Mouse (Mus musculus) hindbrain, postnatal 0 days (tissue): Measurements from ENCODE around the gene Mzt1. TPM values are rescaled to one million over a fixed set of nuclear protein-coding genes. Genes with fewer than 3 reads are reported as not detected.

Experiments
- ATAC-seq: fragments of 200-750 bp; cut with Nextera tagmentation; 2 replicates; pipeline ENCODE4 v1.8.0; 2017; ENCODE audit warnings: mild to moderate bottlenecking, moderate TSS enrichment, moderate library complexity
- DNase-seq: peaks from one replicate; pipeline ENCODE4 v3.0.0-alpha.2; 2015; ENCODE audit warnings: low spot score
- H3K27ac ChIP-seq: fragments of 300-500 bp; sonication (generic); 2 replicates; pipeline ENCODE4 v1.5.1; 2014; ENCODE audit warnings: mild to moderate bottlenecking
- H3K27me3 ChIP-seq: fragments of 300-500 bp; sonication (generic); 2 replicates; pipeline ENCODE4 v1.6.1; 2014; ENCODE audit warnings: low read length, mixed read lengths; ENCODE audit not compliant: insufficient read depth
- H3K36me3 ChIP-seq: fragments of 300-500 bp; sonication (generic); 2 replicates; pipeline ENCODE4 v1.6.1; 2014; ENCODE audit warnings: low read length, mixed read lengths; ENCODE audit not compliant: insufficient read depth
- H3K4me1 ChIP-seq: fragments of 300-500 bp; sonication (generic); 2 replicates; pipeline ENCODE4 v1.6.1; 2014; ENCODE audit warnings: antibody characterized with exemption, low read length, mixed read lengths; ENCODE audit not compliant: insufficient read depth
- H3K4me2 ChIP-seq: fragments of 300-500 bp; sonication (generic); 2 replicates; pipeline ENCODE4 v1.6.1; 2014; ENCODE audit warnings: low read depth, mild to moderate bottlenecking, low read length, moderate library complexity, mixed read lengths
- H3K4me3 ChIP-seq: fragments of 300-500 bp; sonication (generic); 2 replicates; pipeline ENCODE4 v1.5.1; 2014; ENCODE audit warnings: low read length
- H3K9ac ChIP-seq: fragments of 300-500 bp; sonication (generic); replicated peaks from 2 replicates; pipeline ENCODE4 v1.6.1; 2014; ENCODE audit warnings: mild to moderate bottlenecking, low read length, moderate library complexity, mixed read lengths
- H3K9me3 ChIP-seq: fragments of 300-500 bp; sonication (generic); 2 replicates; pipeline ENCODE4 v1.6.1; 2016; ENCODE audit warnings: low read length, mixed read lengths
- CTCF ChIP-seq: IDR thresholded peaks from 2 replicates; pipeline ENCODE4 v1.5.1; 2016; ENCODE audit warnings: antibody characterized with exemption, control low read depth, low read depth
- WGBS: fragments of 180-500 bp; shearing (Covaris S2); extraction: QIAGEN DNeasy Blood & Tissue Kit; methylation state at CpG from one replicate; pipeline ENCODE4 v1.1.7; 2014; 5-methylcytosine and 5-hydroxymethylcytosine counted together
- polyA plus RNA-seq: library from polyadenylated mRNA; unstranded; fragments of >200 nt; fragmentation: Nextera tagmentation; extraction: Ambion mirVana; gene quantifications from 2 replicates; pipeline ENCODE4 v1.2.1, GENCODE M21; 2015
- total RNA-seq: library from RNA; depleted of rRNA; stranded (reverse); fragments of >200 nt; gene quantifications from 2 replicates; pipeline ENCODE4 v1.2.3, GENCODE M21; 2014; rRNA removed

Gene Mzt1
- total and polyA plus RNA-seq, 2 experiments from 2014 or later = 73.7 to 117 TPM

DNA sequence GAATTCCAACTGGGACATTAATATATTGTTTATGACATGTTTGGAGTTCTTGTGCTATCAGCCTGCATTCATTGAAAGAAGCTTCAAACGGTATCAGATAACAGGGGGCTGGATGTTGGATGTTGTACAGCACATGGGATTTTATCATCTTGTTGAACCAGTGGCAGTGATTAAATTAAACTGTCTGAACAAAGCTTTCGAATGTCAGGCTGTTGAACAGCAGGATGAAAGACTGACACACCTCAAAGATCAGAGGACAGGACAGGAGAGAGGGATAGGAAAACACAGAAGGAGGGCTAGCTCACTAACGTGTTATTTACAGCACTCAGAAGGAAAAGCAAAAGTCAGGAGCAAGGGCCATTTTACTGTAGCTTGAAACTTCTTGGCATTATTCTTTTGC lies 56.1 kb downstream of the Mzt1 start:
- no peak for DNase-seq
- 51% methylated on average over 3 of the region's 3 CpGs for WGBS
- no peak overlapping the region for H3K4me2 ChIP-seq
- no peak overlapping the region for H3K9ac ChIP-seq
- ATAC-seq = no peak
- TF ChIP-seq CTCF = no peak
- H3K27me3 ChIP-seq = no peaks in the 10 kb centered on the region
- H3K36me3 ChIP-seq = no peaks in the 10 kb centered on the region
- no peak overlapping the region for H3K4me3 ChIP-seq
- no peaks in the 10 kb centered on the region for H3K4me1 ChIP-seq
- no peak overlapping the region for H3K27ac ChIP-seq
- H3K9me3 ChIP-seq = no peaks in the 10 kb centered on the region

Other genes starting within 250 kb of the Mzt1 start
- not detected in 2 replicates for gene Rpl36a-ps1, start 51.8 kb downstream of the Mzt1 start, total RNA-seq
- gene Rpl36a-ps1, start 51.8 kb downstream of the Mzt1 start, polyA plus RNA-seq = not detected in 2 replicates
- gene Bora, start 88 bp upstream of the Mzt1 start, total RNA-seq = 7.6 and 8.2 TPM in 2 replicates
- gene Bora, start 88 bp upstream of the Mzt1 start, polyA plus RNA-seq = 13.3 and 15.8 TPM in 2 replicates
- 10.1 and 17.0 TPM in 2 replicates for gene Pibf1, start 53.3 kb upstream of the Mzt1 start, total RNA-seq
- 13.4 and 15.0 TPM in 2 replicates for gene Pibf1, start 53.3 kb upstream of the Mzt1 start, polyA plus RNA-seq
- 13.5 and 16.3 TPM in 2 replicates for gene Dis3, start 53.6 kb upstream of the Mzt1 start, total RNA-seq
- gene Dis3, start 53.6 kb upstream of the Mzt1 start, polyA plus RNA-seq = 25.7 and 26.1 TPM in 2 replicates